In genomic region chr11:6654903-6655302, GRCm38 (mm10) we compare ENCODE assay signal across 8 mouse cellular contexts. TPM values are rescaled to one million over a fixed set of nuclear protein-coding genes. Genes with fewer than 3 reads are reported as not detected.
A peak's percentile ranks its signal among the peaks of the same experiment; 100 is the strongest.
DNase-seq lines count a peak whose midpoint lies in the region; ATAC-seq and TF ChIP-seq lines count a peak whose summit lies in the region.

No protein-coding gene starts in this region.

- peak; percentile 72 for ATAC-seq in granulocyte monocyte progenitor cell, adult 5-6 weeks (replicated peaks; ENCODE audit: poor library complexity, severe bottlenecking)
- ATAC-seq in liver, embryonic 13.5 days (ENCODE audit: low read depth), result 0 out of 2 replicates have a peak, but pooled peaks have one; percentile 39
- peak; percentile 75; the same call in 1 of the 2 replicates for ATAC-seq in neural tube, embryonic 14.5 days (ENCODE audit: low read depth)

- H3ac ChIP-seq in C2C12 (ENCODE audit: control insufficient read depth, insufficient read length, low read depth), result no peak overlapping the region

- no peaks in the 10 kb centered on the region for H3K9me3 ChIP-seq in liver, embryonic 13.5 days (replicated peaks)
- no peaks in the 10 kb centered on the region for H3K9me3 ChIP-seq in neural tube, embryonic 14.5 days (ENCODE audit: control insufficient read depth, low read length)

- peaks cover 8% of the 10 kb centered on the region; the same call in 1 of the 2 replicates for H3K4me1 ChIP-seq in liver, embryonic 13.5 days (replicated peaks)
- H3K4me1 ChIP-seq in neural tube, embryonic 14.5 days (ENCODE audit: control insufficient read depth, insufficient read depth, low read length), result peaks cover 6% of the 10 kb centered on the region; the same call in 1 of the 2 replicates

- no peaks in the 10 kb centered on the region for H3K79me2 ChIP-seq in C2C12 (ENCODE audit: control insufficient read depth, insufficient read depth)

- DNase-seq in adrenal gland, adult 18-20 months (ENCODE audit: low spot score in 2 of 2), result peak; percentile 74 to 77
- DNase-seq in embryo, embryonic 10.5 days (ENCODE audit: low spot score), result peak; percentile 96
- DNase-seq in kidney, postnatal 14 days, result peak; percentile 87
- DNase-seq in liver, embryonic 13.5 days, result peak; percentile 50
- DNase-seq in testis, postnatal 14 days (ENCODE audit: low spot score), result peak; percentile 75

- H3K4me2 ChIP-seq in liver, embryonic 13.5 days, result no peak overlapping the region
- H3K4me2 ChIP-seq in neural tube, embryonic 14.5 days (ENCODE audit: low read depth, low read length), result no peak overlapping the region

- 2% methylated on average over 2 of the region's 2 CpGs for WGBS in liver, embryonic 13.5 days (ENCODE audit: insufficient replicate concordance)
- WGBS in neural tube, embryonic 14.5 days, result 2% methylated on average over 2 of the region's 2 CpGs

- H3K36me3 ChIP-seq in C2C12 (ENCODE audit: control insufficient read depth, insufficient read depth), result no peaks in the 10 kb centered on the region
- no peaks in the 10 kb centered on the region for H3K36me3 ChIP-seq in liver, embryonic 13.5 days
- no peaks in the 10 kb centered on the region for H3K36me3 ChIP-seq in neural tube, embryonic 14.5 days (ENCODE audit: control insufficient read depth, insufficient read depth, low read length)

- peaks cover 43% of the 10 kb centered on the region for H3K27me3 ChIP-seq in C2C12 (ENCODE audit: control insufficient read depth, insufficient read depth, insufficient read length)
- 0 out of 2 replicates have a peak, but pooled peaks cover 8% of the 10 kb centered on the region for H3K27me3 ChIP-seq in liver, embryonic 13.5 days
- H3K27me3 ChIP-seq in neural tube, embryonic 14.5 days (ENCODE audit: control insufficient read depth, insufficient read depth, low read length), result no peaks in the 10 kb centered on the region

- H3K9ac ChIP-seq in liver, embryonic 13.5 days, result no peak overlapping the region
- no peak overlapping the region for H3K9ac ChIP-seq in neural tube, embryonic 14.5 days (replicated peaks; ENCODE audit: low read depth, low read length)

- no peaks in the 10 kb centered on the region for H3K79me3 ChIP-seq in C2C12 (ENCODE audit: low read depth)

- H3K4me3 ChIP-seq in C2C12 (ENCODE audit: insufficient read depth, poor library complexity, severe bottlenecking), result no peak overlapping the region
- H3K4me3 ChIP-seq in liver, embryonic 13.5 days (replicated peaks), result no peak overlapping the region
- no peak overlapping the region for H3K4me3 ChIP-seq in neural tube, embryonic 14.5 days (ENCODE audit: low read depth, low read length)

- TF ChIP-seq CTCF in C2C12 (IDR thresholded peaks at IDR 0.05; ENCODE audit: control insufficient read depth, insufficient read depth, insufficient read length), result peak; percentile 6

- no peak overlapping the region for H3K27ac ChIP-seq in liver, embryonic 13.5 days
- H3K27ac ChIP-seq in neural tube, embryonic 14.5 days (ENCODE audit: low read depth, low read length), result no peak overlapping the region

TF ChIP-seq in C2C12, 6 proteins besides CTCF, POLR2A, EP300 and RAD21:
- TF ChIP-seq MAX (IDR thresholded peaks at IDR 0.05), result no peak
- TF ChIP-seq USF1 (IDR thresholded peaks at IDR 0.05; ENCODE audit: low read depth), result no peak
- TF ChIP-seq MYOD1 (IDR thresholded peaks at IDR 0.05; ENCODE audit: control insufficient read depth, insufficient read length, low read depth), result no peak
- no peak for TF ChIP-seq CEBPB (IDR thresholded peaks at IDR 0.05; ENCODE audit: low read depth)
- TF ChIP-seq FOSL1 (IDR thresholded peaks at IDR 0.05; ENCODE audit: insufficient read depth, low read length, poor library complexity, severe bottlenecking), result no peak
- no peak for TF ChIP-seq MYOG (IDR thresholded peaks at IDR 0.05; ENCODE audit: control insufficient read depth, extremely low read depth, insufficient read length)

RNA-seq across cellular contexts. Expression of gene Ramp3, which starts 3.4 kb away (rescaled TPM):
- 0.05 TPM for polyA plus RNA-seq in C2C12 (2012; fragmentation: generic; extraction: Trizol)
- 10 to 100 TPM; 18.8 to 20.3 TPM for total RNA-seq in adrenal gland, adult 18-20 months (2021)
- total RNA-seq in granulocyte monocyte progenitor cell, adult 5-6 weeks (2014; fragmentation: Nextera tagmentation), result not detected in 2 replicates
- total RNA-seq in granulocyte monocyte progenitor cell, adult 5-6 weeks (2017), result not detected in 2 replicates
- polyA plus RNA-seq in liver, embryonic 13.5 days (2015; fragmentation: Nextera tagmentation; extraction: Ambion mirVana), result 0.15 TPM in 1 of 2 replicates, not detected in the other
- 26.3 and 26.6 TPM in 2 replicates for polyA plus RNA-seq in neural tube, embryonic 14.5 days (2014; fragmentation: Nextera tagmentation; extraction: Ambion mirVana)

RNA-seq across cellular contexts. Expression of gene Wap, which starts 16.5 kb away (rescaled TPM):
- polyA plus RNA-seq in C2C12 (2012; fragmentation: generic; extraction: Trizol), result not detected
- total RNA-seq in adrenal gland, adult 18-20 months (2021), result not detected
- not detected in 2 replicates for total RNA-seq in granulocyte monocyte progenitor cell, adult 5-6 weeks (2014; fragmentation: Nextera tagmentation)
- total RNA-seq in granulocyte monocyte progenitor cell, adult 5-6 weeks (2017), result not detected in 2 replicates
- not detected in 2 replicates for polyA plus RNA-seq in liver, embryonic 13.5 days (2015; fragmentation: Nextera tagmentation; extraction: Ambion mirVana)
- polyA plus RNA-seq in neural tube, embryonic 14.5 days (2014; fragmentation: Nextera tagmentation; extraction: Ambion mirVana), result not detected in 2 replicates

RNA-seq across cellular contexts. Expression of gene Tbrg4, which starts 29.0 kb away (rescaled TPM):
- polyA plus RNA-seq in C2C12 (2012; fragmentation: generic; extraction: Trizol), result 116 TPM
- total RNA-seq in adrenal gland, adult 18-20 months (2021), result 10 to 100 TPM; 67.7 to 77.0 TPM
- total RNA-seq in granulocyte monocyte progenitor cell, adult 5-6 weeks (2014; fragmentation: Nextera tagmentation), result 98.2 and 101 TPM in 2 replicates
- 35.0 and 39.1 TPM in 2 replicates for total RNA-seq in granulocyte monocyte progenitor cell, adult 5-6 weeks (2017)
- 46.1 and 46.2 TPM in 2 replicates for polyA plus RNA-seq in liver, embryonic 13.5 days (2015; fragmentation: Nextera tagmentation; extraction: Ambion mirVana)
- 30.6 and 33.4 TPM in 2 replicates for polyA plus RNA-seq in neural tube, embryonic 14.5 days (2014; fragmentation: Nextera tagmentation; extraction: Ambion mirVana)

RNA-seq across cellular contexts. Expression of gene Nacad, which starts 49.0 kb away (rescaled TPM):
- 0.96 TPM for polyA plus RNA-seq in C2C12 (2012; fragmentation: generic; extraction: Trizol)
- 1 to 10 TPM; 1.6 to 1.9 TPM for total RNA-seq in adrenal gland, adult 18-20 months (2021)
- total RNA-seq in granulocyte monocyte progenitor cell, adult 5-6 weeks (2014; fragmentation: Nextera tagmentation), result not detected in 2 replicates
- total RNA-seq in granulocyte monocyte progenitor cell, adult 5-6 weeks (2017), result not detected in 2 replicates
- 5.0 and 5.7 TPM in 2 replicates for polyA plus RNA-seq in liver, embryonic 13.5 days (2015; fragmentation: Nextera tagmentation; extraction: Ambion mirVana)
- 77.6 and 96.8 TPM in 2 replicates for polyA plus RNA-seq in neural tube, embryonic 14.5 days (2014; fragmentation: Nextera tagmentation; extraction: Ambion mirVana)

Comparison
In these comparisons a context has a peak if more than half of its experiments do, and no peak if none do; other contexts are left out.
1. RNA of gene Ramp3, which starts 3.4 kb away (polyA plus RNA-seq): 26.3 to 26.6 TPM in neural tube, embryonic 14.5 days; 0.05 TPM in C2C12 (single experiment) and 0.15 TPM in liver, embryonic 13.5 days; every median in the first group is over 10 times any median in the second.
2. Peak in every context shown above with its lines, with median percentiles within 50 percentile points of each other: DNase-seq and ATAC-seq.